Mouse (Mus musculus) liver, embryonic 16.5 days (tissue): ENCODE data around the gene Polr1a. TPM values are rescaled to one million over a fixed set of nuclear protein-coding genes. Genes with fewer than 3 reads are reported as not detected.
A peak's percentile ranks its signal among the peaks of the same experiment; 100 is the strongest.

Experiments
- ATAC-seq: fragments of 200-750 bp; cut with Nextera tagmentation; 2 replicates; pipeline ENCODE4 v1.8.0; 2017; ENCODE audit warnings: low read depth, mild to moderate bottlenecking, moderate number of reproducible peaks, moderate library complexity
- H3K27ac ChIP-seq: fragments of 300-500 bp; sonication (generic); 2 replicates; pipeline ENCODE4 v1.5.1; 2014; ENCODE audit warnings: mild to moderate bottlenecking, low read length
- H3K27me3 ChIP-seq: fragments of 300-500 bp; sonication (generic); 2 replicates; pipeline ENCODE4 v1.6.1; 2014; ENCODE audit warnings: low read depth, low read length, mixed read lengths; ENCODE audit not compliant: control insufficient read depth, insufficient read depth
- H3K36me3 ChIP-seq: fragments of 300-500 bp; sonication (generic); 2 replicates; pipeline ENCODE4 v1.6.1; 2014; ENCODE audit warnings: mild to moderate bottlenecking; ENCODE audit not compliant: control insufficient read depth, insufficient read depth
- H3K4me1 ChIP-seq: fragments of 300-500 bp; sonication (generic); 2 replicates; pipeline ENCODE4 v1.6.1; 2014; ENCODE audit warnings: low read depth, low read length, mixed read lengths; ENCODE audit not compliant: control insufficient read depth
- H3K4me2 ChIP-seq: fragments of 300-500 bp; sonication (generic); 2 replicates; pipeline ENCODE4 v1.6.1; 2014; ENCODE audit warnings: low read depth, low read length, mixed read lengths
- H3K4me3 ChIP-seq: fragments of 300-500 bp; sonication (generic); 2 replicates; pipeline ENCODE4 v1.5.1; 2014; ENCODE audit warnings: low read depth, mild to moderate bottlenecking, low read length
- H3K9ac ChIP-seq: fragments of 300-500 bp; sonication (generic); 2 replicates; pipeline ENCODE4 v1.6.1; 2014; ENCODE audit warnings: low read depth, low read length
- H3K9me3 ChIP-seq: fragments of 300-500 bp; sonication (generic); replicated peaks from 2 replicates; pipeline ENCODE4 v1.6.1; 2016; ENCODE audit warnings: low read length; ENCODE audit not compliant: control insufficient read depth
- WGBS: fragments of 180-500 bp; shearing (Covaris S2); extraction: QIAGEN DNeasy Blood & Tissue Kit; methylation state at CpG from one replicate; pipeline ENCODE4 v1.1.7; 2014; ENCODE audit not compliant: insufficient replicate concordance; 5-methylcytosine and 5-hydroxymethylcytosine counted together
- polyA plus RNA-seq: library from polyadenylated mRNA; unstranded; fragments of >200 nt; fragmentation: Nextera tagmentation; extraction: Ambion mirVana; gene quantifications from 2 replicates; pipeline ENCODE4 v1.2.1, GENCODE M21; 2015

Gene Polr1a
- 13.8 and 14.3 TPM in 2 replicates for polyA plus RNA-seq

DNA sequence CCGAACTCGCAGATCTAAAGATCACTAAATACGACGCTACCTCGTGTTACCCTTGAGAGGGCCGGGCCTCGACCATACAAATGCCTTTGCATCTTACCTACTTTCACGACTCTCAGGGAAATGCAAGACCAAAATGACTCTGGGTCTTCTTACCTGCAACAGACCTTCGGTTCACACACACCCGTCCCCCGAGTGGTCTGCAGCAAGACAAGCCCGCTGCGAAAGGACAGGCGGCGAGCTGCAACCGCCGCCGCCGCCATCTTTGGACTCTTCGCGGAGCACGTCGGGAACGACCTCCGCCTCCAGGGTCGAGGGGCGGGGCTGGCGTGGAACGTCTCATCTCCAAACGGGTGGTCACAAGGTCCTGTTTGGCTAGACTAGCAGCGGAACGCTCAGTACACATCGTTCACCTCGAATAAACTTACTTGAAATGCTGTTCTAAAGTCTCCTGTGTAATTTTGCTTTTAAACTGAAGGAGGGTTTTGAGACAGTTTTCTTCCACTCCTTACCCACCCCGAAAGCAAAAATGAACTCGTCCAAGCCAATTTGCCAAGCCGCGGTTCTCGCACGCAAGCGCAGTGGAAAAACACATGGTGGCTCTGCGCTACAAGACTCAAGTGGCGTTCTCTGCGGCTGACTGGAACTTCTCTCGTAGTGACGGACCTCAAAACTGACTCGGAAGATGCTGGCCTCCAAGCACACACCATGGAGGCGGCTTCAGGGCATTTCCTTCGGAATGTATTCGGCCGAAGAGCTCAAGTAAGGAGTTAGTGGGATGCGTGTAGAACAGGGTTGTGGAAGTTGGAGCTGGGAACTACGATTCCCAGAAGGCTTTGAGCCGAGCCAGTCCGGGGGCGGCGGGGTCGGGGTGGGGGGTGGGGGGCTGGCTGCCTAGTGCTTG is at the start of gene Polr1a, which contains the start of gene Ptcd3:
Polr1a (plus strand) TSS at position 573 of the 901 bp plus-strand sequence.
Ptcd3 (minus strand) TSS at position 270 of the 901 bp plus-strand sequence.
- Histone ChIP-seq H3K36me3 (peaks cover 2% of the 10 kb centered on the region; the same call in 1 of the 2 replicates), H3K9ac (peak within 1 kb of the TSS; percentile 73), H3K27ac (peak within 1 kb of the TSS; percentile 74), H3K9me3 (no peaks in the 10 kb centered on the region), H3K4me2 (peak within 1 kb of the TSS; percentile 67), H3K4me3 (peak within 1 kb of the TSS; percentile 80), H3K27me3 (no peaks in the 10 kb centered on the region), H3K4me1 (peaks cover 25% of the 10 kb centered on the region)
- under 1% methylated on average over 58 of the region's 58 CpGs for WGBS
- peak; percentile 74 for ATAC-seq

DNA sequence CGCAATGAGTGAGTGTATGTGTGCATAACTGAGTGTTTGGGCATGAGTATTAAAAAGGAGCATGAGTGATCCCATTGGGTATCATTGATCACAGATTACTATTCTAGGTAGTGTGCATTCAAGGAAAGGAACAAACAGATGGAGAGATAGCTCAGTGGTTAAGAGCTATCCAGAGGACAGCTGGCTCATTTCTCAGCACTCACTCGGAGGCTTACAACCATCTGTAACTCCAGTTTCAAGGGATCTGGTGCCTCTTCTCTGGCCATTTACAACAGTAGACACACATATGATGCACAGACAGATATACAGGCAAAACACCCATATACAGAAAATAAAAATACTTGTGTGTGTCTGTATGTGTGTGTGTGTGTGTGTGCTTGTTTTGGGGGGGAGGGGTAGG is 41.1 kb upstream of the Polr1a start:
- Histone ChIP-seq H3K4me1 (no peaks in the 10 kb centered on the region), H3K27ac (no peak overlapping the region), H3K27me3 (no peaks in the 10 kb centered on the region), H3K4me2 (no peak overlapping the region), H3K4me3 (no peak overlapping the region), H3K9me3 (no peaks in the 10 kb centered on the region), H3K36me3 (peaks cover 47% of the 10 kb centered on the region), H3K9ac (no peak overlapping the region)
- 81% methylated on average over 2 of the region's 2 CpGs for WGBS
- ATAC-seq = no peak

DNA sequence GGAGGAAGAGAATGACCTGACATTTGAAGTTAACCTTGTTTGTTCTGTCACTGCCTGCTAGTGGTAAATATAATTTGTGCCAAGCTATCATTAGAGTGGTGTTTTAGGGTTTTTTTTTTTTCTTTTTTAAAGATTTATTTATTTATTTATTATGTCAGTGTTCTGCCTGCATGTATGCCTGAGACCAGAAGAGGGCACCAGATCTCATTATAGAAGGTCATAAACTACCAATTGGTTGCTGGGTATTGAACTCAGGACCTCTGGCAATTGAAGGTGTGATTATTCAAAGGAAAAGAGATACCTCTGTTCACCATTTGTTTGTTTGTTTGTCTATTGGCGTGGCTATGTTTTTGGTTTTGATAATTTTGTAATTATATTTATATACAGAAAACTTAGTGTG is 40.0 kb upstream of the Polr1a start:
- Histone ChIP-seq H3K4me3 (no peak overlapping the region), H3K4me2 (no peak overlapping the region), H3K36me3 (peaks cover 45% of the 10 kb centered on the region), H3K9me3 (no peaks in the 10 kb centered on the region), H3K9ac (no peak overlapping the region), H3K27ac (no peak overlapping the region), H3K27me3 (no peaks in the 10 kb centered on the region), H3K4me1 (no peaks in the 10 kb centered on the region)
- no peak for ATAC-seq
- WGBS = 74% methylated on average over 1 of the region's 1 CpGs

DNA sequence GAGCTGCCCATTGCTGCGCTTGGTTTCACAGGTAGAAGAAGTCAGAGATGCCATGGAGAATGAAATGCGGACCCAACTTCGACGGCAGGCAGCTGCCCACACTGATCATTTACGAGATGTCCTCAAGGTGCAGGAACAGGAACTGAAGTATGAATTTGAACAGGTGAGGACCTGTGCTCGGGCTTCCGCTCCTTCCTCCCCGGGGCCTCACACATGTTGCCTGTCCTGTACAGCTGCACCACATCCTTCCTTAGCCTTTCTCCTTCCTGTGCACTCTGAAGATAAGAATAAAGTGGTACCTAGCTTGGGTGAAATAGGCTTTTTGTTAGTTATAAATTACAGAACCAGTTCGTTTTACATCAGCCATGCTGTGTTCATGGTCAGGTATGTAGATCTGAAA is 37.5 kb upstream of the Polr1a start:
- no peak overlapping the region for H3K4me3 ChIP-seq
- no peak overlapping the region for H3K4me2 ChIP-seq
- H3K27ac ChIP-seq = no peak overlapping the region
- ATAC-seq = no peak
- H3K9me3 ChIP-seq = no peaks in the 10 kb centered on the region
- H3K36me3 ChIP-seq = peaks cover 40% of the 10 kb centered on the region
- no peaks in the 10 kb centered on the region for H3K4me1 ChIP-seq
- H3K27me3 ChIP-seq = no peaks in the 10 kb centered on the region
- no peak overlapping the region for H3K9ac ChIP-seq
- 71% methylated on average over 9 of the region's 9 CpGs for WGBS

DNA sequence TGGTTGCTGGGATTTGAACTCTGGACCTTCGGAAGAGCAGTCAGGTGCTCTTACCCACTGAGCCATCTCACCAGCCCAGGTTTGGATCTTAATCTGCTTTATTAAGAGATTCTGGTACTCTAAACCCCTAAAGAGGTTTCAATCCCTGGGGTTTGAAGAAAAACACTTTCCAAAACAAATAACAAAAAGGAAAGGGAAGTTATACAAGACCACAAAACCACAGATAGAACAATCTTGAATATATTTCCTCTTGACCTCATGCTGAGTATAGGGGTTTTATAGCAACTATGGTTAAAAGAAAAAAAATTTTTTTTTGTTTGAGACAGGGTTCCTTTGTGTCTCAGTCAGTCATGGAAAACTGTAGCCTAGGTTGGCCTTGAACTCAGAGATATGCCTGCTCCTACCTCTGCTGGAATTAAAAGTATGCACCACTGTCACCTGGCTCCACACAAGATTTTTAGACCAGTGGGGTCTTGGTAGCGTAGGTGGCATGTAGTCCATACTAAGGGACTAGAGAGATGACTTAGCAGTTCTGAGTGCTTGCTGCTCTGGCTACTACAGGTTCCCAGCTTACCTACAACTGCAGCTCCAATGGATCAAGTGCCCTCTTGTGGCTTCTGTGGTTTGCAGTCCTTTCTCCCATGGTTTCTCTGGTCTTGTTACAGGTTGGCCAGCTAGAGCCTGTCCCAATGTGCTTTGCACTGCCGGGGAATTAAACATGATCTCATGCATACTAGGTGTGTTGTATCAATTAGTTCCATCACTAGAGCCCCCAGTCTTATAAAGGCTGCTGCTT is 30.7 kb upstream of the Polr1a start:
- Histone ChIP-seq H3K4me2 (no peak overlapping the region), H3K9me3 (no peaks in the 10 kb centered on the region), H3K27me3 (no peaks in the 10 kb centered on the region), H3K4me1 (no peaks in the 10 kb centered on the region), H3K9ac (no peak overlapping the region), H3K36me3 (peaks cover 49% of the 10 kb centered on the region), H3K27ac (no peak overlapping the region), H3K4me3 (no peak overlapping the region)
- no peak for ATAC-seq
- WGBS = 83% methylated on average over 3 of the region's 3 CpGs

DNA sequence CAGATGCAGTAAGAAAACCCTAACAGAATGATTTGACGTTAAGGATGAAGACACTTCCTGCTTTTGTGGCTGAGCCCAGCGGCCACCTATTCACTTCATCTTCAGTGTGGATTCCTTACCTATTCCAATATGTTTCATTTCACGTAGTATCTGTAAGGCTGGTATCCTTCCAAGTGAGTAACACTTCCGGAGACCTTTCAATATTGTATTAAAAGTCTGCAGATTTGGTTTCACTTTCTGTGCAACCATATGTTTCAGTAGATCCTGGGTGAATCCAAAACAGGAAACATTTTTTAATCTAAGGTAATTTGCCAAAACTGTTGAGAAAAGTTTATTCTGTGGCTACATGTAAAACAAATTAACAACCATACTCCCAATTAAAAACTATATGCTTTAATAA is 15.6 kb upstream of the Polr1a start:
- ATAC-seq = no peak
- Histone ChIP-seq H3K36me3 (peaks cover 55% of the 10 kb centered on the region), H3K9me3 (no peaks in the 10 kb centered on the region), H3K27ac (no peak overlapping the region), H3K4me1 (no peaks in the 10 kb centered on the region), H3K9ac (no peak overlapping the region), H3K4me3 (no peak overlapping the region), H3K4me2 (no peak overlapping the region), H3K27me3 (no peaks in the 10 kb centered on the region)
- WGBS = 72% methylated on average over 4 of the region's 4 CpGs

- H3K4me2 ChIP-seq = peak overlapping the region; percentile 67
- no peaks in the 10 kb centered on the region for H3K9me3 ChIP-seq
- ATAC-seq = no peak
- H3K9ac ChIP-seq = peak overlapping the region; percentile 73
- no peaks in the 10 kb centered on the region for H3K27me3 ChIP-seq
- H3K4me3 ChIP-seq = peak overlapping the region; percentile 80
- no peak overlapping the region; the same call in 1 of the 2 replicates for H3K27ac ChIP-seq
- WGBS = 2% methylated on average over 4 of the region's 4 CpGs
- H3K4me1 ChIP-seq = peaks cover 25% of the 10 kb centered on the region
- H3K36me3 ChIP-seq = peaks cover 3% of the 10 kb centered on the region; the same call in 1 of the 2 replicates
These were observed 1.1 kb upstream of the Polr1a start for GRCm38 (mm10) chr6:71907702-71908235.

DNA sequence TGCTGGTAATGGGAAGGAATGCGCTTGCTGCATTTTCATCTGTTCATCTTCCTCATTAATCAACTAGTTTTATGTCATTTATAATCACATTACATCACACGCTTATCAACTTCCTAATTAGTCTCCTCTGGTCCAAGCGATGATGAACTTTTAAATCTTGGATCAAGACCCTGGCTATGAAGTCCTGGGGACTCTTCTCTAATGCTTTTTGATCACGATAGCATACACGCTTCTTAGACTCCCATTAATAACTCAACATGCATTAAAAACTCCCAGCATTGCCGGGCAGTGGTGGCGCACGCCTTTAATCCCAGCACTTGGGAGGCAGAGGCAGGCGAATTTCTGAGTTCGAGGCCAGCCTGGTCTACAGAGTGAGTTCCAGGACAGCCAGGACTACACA is 531 bp downstream of the Polr1a start:
- no peak for ATAC-seq
- H3K36me3 ChIP-seq = no peaks in the 10 kb centered on the region; the same call in 1 of the 2 replicates
- H3K27me3 ChIP-seq = no peaks in the 10 kb centered on the region
- H3K9ac ChIP-seq = peak overlapping the region; percentile 73
- peak overlapping the region; percentile 80 for H3K4me3 ChIP-seq
- peak overlapping the region; percentile 67 for H3K4me2 ChIP-seq
- peaks cover 25% of the 10 kb centered on the region for H3K4me1 ChIP-seq
- 0 out of 2 replicates have a peak overlapping the region, but pooled peaks have one; percentile 20 for H3K27ac ChIP-seq
- H3K9me3 ChIP-seq = no peaks in the 10 kb centered on the region
- WGBS = 11% methylated on average over 10 of the region's 10 CpGs
